Mouse (Mus musculus): Measurements from ENCODE around the gene Fam209. TPM values are rescaled to one million over a fixed set of nuclear protein-coding genes. Genes with fewer than 3 reads are reported as not detected.

Fam209 gene
- polyA plus RNA-seq, 1 experiment from 2014 or later, result not detected

- Histone ChIP-seq H3K9ac (no peak overlapping the region), H3K4me2 (no peak overlapping the region), H3K9me3 (no peaks in the 10 kb centered on the region), H3K4me1 (no peaks in the 10 kb centered on the region), H3K36me3 (replicated peaks) (peaks cover 40% of the 10 kb centered on the region), H3K27ac (no peak overlapping the region), H3K27me3 (replicated peaks) (no peaks in the 10 kb centered on the region), H3K4me3 (no peak overlapping the region)
- no peak for ATAC-seq (replicated peaks)
- 93% methylated on average over 10 of the region's 10 CpGs for WGBS
These were observed 19.9 kb upstream of the Fam209 start for GRCm38 (mm10) chr2:172452458-172452857.

- no peak for ATAC-seq (replicated peaks)
- Histone ChIP-seq H3K9me3 (no peaks in the 10 kb centered on the region), H3K27ac (no peak within 1 kb of the TSS), H3K9ac (no peak within 1 kb of the TSS), H3K4me1 (no peaks in the 10 kb centered on the region), H3K4me3 (no peak within 1 kb of the TSS), H3K36me3 (replicated peaks) (peaks cover 5% of the 10 kb centered on the region; the same call in 1 of the 2 replicates), H3K27me3 (replicated peaks) (no peaks in the 10 kb centered on the region), H3K4me2 (no peak within 1 kb of the TSS)
- WGBS, result 87% methylated on average over 11 of the region's 11 CpGs
These were observed 13.8 kb upstream of the Fam209 start, which contains the start of gene Gcnt7 for GRCm38 (mm10) chr2:172458496-172458895. TSS of gene Gcnt7 (minus strand) at chr2:172458596.

- Histone ChIP-seq H3K36me3 (replicated peaks) (0 out of 2 replicates have a peak, but pooled peaks cover 9% of the 10 kb centered on the region), H3K4me3 (no peak overlapping the region), H3K27me3 (replicated peaks) (no peaks in the 10 kb centered on the region), H3K4me1 (no peaks in the 10 kb centered on the region), H3K9ac (no peak overlapping the region), H3K4me2 (no peak overlapping the region), H3K27ac (no peak overlapping the region), H3K9me3 (no peaks in the 10 kb centered on the region)
- no peak for ATAC-seq (replicated peaks)
- WGBS, result 87% methylated on average over 2 of the region's 2 CpGs
These were observed 11.7 kb upstream of the Fam209 start for GRCm38 (mm10) chr2:172460647-172461046.

GRCm38 (mm10) chr2:172462813-172463212, 9.5 kb upstream of the Fam209 start:
- H3K27ac ChIP-seq, result no peak overlapping the region
- H3K4me3 ChIP-seq, result no peak overlapping the region
- peaks cover 20% of the 10 kb centered on the region; the same call in 1 of the 2 replicates for H3K36me3 ChIP-seq (replicated peaks)
- no peak overlapping the region for H3K4me2 ChIP-seq
- WGBS, result 93% methylated on average over 4 of the region's 4 CpGs
- no peaks in the 10 kb centered on the region for H3K27me3 ChIP-seq (replicated peaks)
- H3K4me1 ChIP-seq, result no peaks in the 10 kb centered on the region
- H3K9ac ChIP-seq, result no peak overlapping the region
- H3K9me3 ChIP-seq, result no peaks in the 10 kb centered on the region
- no peak for ATAC-seq (replicated peaks)

- H3K4me2 ChIP-seq, result no peak overlapping the region
- H3K4me1 ChIP-seq, result no peaks in the 10 kb centered on the region
- H3K27ac ChIP-seq, result no peak overlapping the region
- no peak overlapping the region for H3K4me3 ChIP-seq
- H3K27me3 ChIP-seq (replicated peaks), result no peaks in the 10 kb centered on the region
- no peak overlapping the region for H3K9ac ChIP-seq
- WGBS, result 71% methylated on average over 11 of the region's 11 CpGs
- H3K9me3 ChIP-seq, result no peaks in the 10 kb centered on the region
- peaks cover 31% of the 10 kb centered on the region; the same call in 1 of the 2 replicates for H3K36me3 ChIP-seq (replicated peaks)
- ATAC-seq (replicated peaks), result no peak
These were observed 5.7 kb upstream of the Fam209 start for GRCm38 (mm10) chr2:172466427-172467132.

GRCm38 (mm10) chr2:172467206-172467605, 5.1 kb upstream of the Fam209 start:
- no peaks in the 10 kb centered on the region for H3K4me1 ChIP-seq
- no peak overlapping the region for H3K9ac ChIP-seq
- WGBS, result 93% methylated on average over 5 of the region's 5 CpGs
- no peak overlapping the region for H3K4me2 ChIP-seq
- no peak overlapping the region for H3K4me3 ChIP-seq
- H3K27ac ChIP-seq, result no peak overlapping the region
- H3K9me3 ChIP-seq, result no peaks in the 10 kb centered on the region
- no peak for ATAC-seq (replicated peaks)
- H3K36me3 ChIP-seq (replicated peaks), result peaks cover 31% of the 10 kb centered on the region; the same call in 1 of the 2 replicates
- H3K27me3 ChIP-seq (replicated peaks), result no peaks in the 10 kb centered on the region

GRCm38 (mm10) chr2:172468346-172468819, 3.9 kb upstream of the Fam209 start:
- ATAC-seq (replicated peaks), result no peak; the same call in 1 of the 2 replicates
- Histone ChIP-seq H3K27me3 (replicated peaks) (no peaks in the 10 kb centered on the region), H3K9me3 (no peaks in the 10 kb centered on the region), H3K36me3 (replicated peaks) (peaks cover 26% of the 10 kb centered on the region; the same call in 1 of the 2 replicates), H3K4me2 (no peak overlapping the region), H3K27ac (no peak overlapping the region), H3K4me1 (no peaks in the 10 kb centered on the region), H3K4me3 (no peak overlapping the region), H3K9ac (no peak overlapping the region)
- 84% methylated on average over 11 of the region's 11 CpGs for WGBS

- Histone ChIP-seq H3K4me2 (no peak overlapping the region), H3K36me3 (replicated peaks) (peaks cover 8% of the 10 kb centered on the region; the same call in 1 of the 2 replicates), H3K9me3 (no peaks in the 10 kb centered on the region), H3K27ac (no peak overlapping the region), H3K27me3 (replicated peaks) (peaks cover 4% of the 10 kb centered on the region; the same call in 1 of the 2 replicates), H3K4me1 (no peaks in the 10 kb centered on the region), H3K4me3 (no peak overlapping the region), H3K9ac (no peak overlapping the region)
- ATAC-seq (replicated peaks), result no peak
- WGBS, result 64% methylated on average over 8 of the region's 8 CpGs
These were observed 1.3 kb downstream of the Fam209 start for GRCm38 (mm10) chr2:172473591-172473990.

- Histone ChIP-seq H3K36me3 (replicated peaks) (no peaks in the 10 kb centered on the region), H3K4me1 (no peaks in the 10 kb centered on the region), H3K9me3 (no peaks in the 10 kb centered on the region), H3K27ac (no peak overlapping the region), H3K27me3 (replicated peaks) (peaks cover 4% of the 10 kb centered on the region; the same call in 1 of the 2 replicates), H3K9ac (no peak overlapping the region), H3K4me2 (no peak overlapping the region), H3K4me3 (no peak overlapping the region)
- WGBS, result 35% methylated on average over 6 of the region's 6 CpGs
- no peak for ATAC-seq (replicated peaks)
These were observed 2.6 kb downstream of the Fam209 start for GRCm38 (mm10) chr2:172474970-172475369.

GRCm38 (mm10) chr2:172476707-172477260, 4.5 kb downstream of the Fam209 start:
- Histone ChIP-seq H3K4me3 (no peak overlapping the region), H3K9ac (no peak overlapping the region), H3K36me3 (replicated peaks) (no peaks in the 10 kb centered on the region), H3K27ac (no peak overlapping the region), H3K4me1 (no peaks in the 10 kb centered on the region), H3K9me3 (no peaks in the 10 kb centered on the region), H3K27me3 (replicated peaks) (peaks cover 4% of the 10 kb centered on the region; the same call in 1 of the 2 replicates), H3K4me2 (no peak overlapping the region)
- no peak for ATAC-seq (replicated peaks)
- WGBS, result 33% methylated on average over 10 of the region's 10 CpGs

GRCm38 (mm10) chr2:172477350-172477749, 5.0 kb downstream of the Fam209 start:
- H3K4me1 ChIP-seq, result no peaks in the 10 kb centered on the region
- ATAC-seq (replicated peaks), result no peak
- no peak overlapping the region for H3K4me3 ChIP-seq
- H3K27ac ChIP-seq, result no peak overlapping the region
- peaks cover 4% of the 10 kb centered on the region; the same call in 1 of the 2 replicates for H3K27me3 ChIP-seq (replicated peaks)
- H3K9me3 ChIP-seq, result no peaks in the 10 kb centered on the region
- H3K9ac ChIP-seq, result no peak overlapping the region
- H3K4me2 ChIP-seq, result no peak overlapping the region
- no peaks in the 10 kb centered on the region for H3K36me3 ChIP-seq (replicated peaks)
- 28% methylated on average over 3 of the region's 3 CpGs for WGBS

- Histone ChIP-seq H3K9ac (no peak overlapping the region), H3K36me3 (replicated peaks) (no peaks in the 10 kb centered on the region), H3K4me1 (no peaks in the 10 kb centered on the region), H3K4me3 (no peak overlapping the region), H3K27ac (no peak overlapping the region), H3K4me2 (no peak overlapping the region), H3K9me3 (no peaks in the 10 kb centered on the region), H3K27me3 (replicated peaks) (peaks cover 4% of the 10 kb centered on the region; the same call in 1 of the 2 replicates)
- 4% methylated on average over 2 of the region's 2 CpGs for WGBS
- peak; percentile 54; the same call in 1 of the 2 replicates for ATAC-seq (replicated peaks)
These were observed 5.5 kb downstream of the Fam209 start for GRCm38 (mm10) chr2:172477860-172478259.
